Mouse (Mus musculus) embryonic facial prominence, embryonic 11.5 days (tissue): Measurements from ENCODE around the gene Gtsf1l. TPM values are rescaled to one million over a fixed set of nuclear protein-coding genes. Genes with fewer than 3 reads are reported as not detected.

Source experiments
- ATAC-seq: fragments of 200-750 bp; cut with Nextera tagmentation; replicated peaks from 2 replicates; pipeline ENCODE4 v1.8.0; 2017; ENCODE audit warnings: low read depth; ENCODE audit not compliant: insufficient number of reproducible peaks, low FRiP score, low TSS enrichment
- DNase-seq: peaks from one replicate; pipeline ENCODE4 v3.0.0-alpha.2; 2015; ENCODE audit warnings: low spot score
- H3K27ac ChIP-seq: fragments of 300-500 bp; sonication (generic); replicated peaks from 2 replicates; pipeline ENCODE4 v1.5.1; 2014; ENCODE audit warnings: mild to moderate bottlenecking, low read depth, low read length, control low read depth
- H3K27me3 ChIP-seq: fragments of 300-500 bp; sonication (generic); 2 replicates; pipeline ENCODE4 v1.6.1; 2014; ENCODE audit warnings: mild to moderate bottlenecking, low read length, moderate library complexity, mixed read lengths; ENCODE audit not compliant: control insufficient read depth, insufficient read depth
- H3K36me3 ChIP-seq: fragments of 300-500 bp; sonication (generic); replicated peaks from 2 replicates; pipeline ENCODE4 v1.6.1; 2014; ENCODE audit warnings: low read depth, mild to moderate bottlenecking, low read length, moderate library complexity, mixed read lengths; ENCODE audit not compliant: control insufficient read depth, insufficient read depth
- H3K4me1 ChIP-seq: fragments of 300-500 bp; sonication (generic); 2 replicates; pipeline ENCODE4 v1.6.1; 2014; ENCODE audit warnings: low read length, mixed read lengths; ENCODE audit not compliant: control insufficient read depth, insufficient read depth
- H3K4me2 ChIP-seq: fragments of 300-500 bp; sonication (generic); 2 replicates; pipeline ENCODE4 v1.6.1; 2014; ENCODE audit warnings: low read depth, mild to moderate bottlenecking, control low read depth, low read length, moderate library complexity
- H3K4me3 ChIP-seq: fragments of 300-500 bp; sonication (generic); 2 replicates; pipeline ENCODE4 v1.5.1; 2014; ENCODE audit warnings: low read depth, low read length, control low read depth
- H3K9ac ChIP-seq: fragments of 300-500 bp; sonication (generic); replicated peaks from 2 replicates; pipeline ENCODE4 v1.6.1; 2014; ENCODE audit warnings: mild to moderate bottlenecking, control low read depth, low read length
- H3K9me3 ChIP-seq: fragments of 300-500 bp; sonication (generic); replicated peaks from 2 replicates; pipeline ENCODE4 v1.6.1; 2016; ENCODE audit warnings: mild to moderate bottlenecking, low read length, inconsistent platforms, mixed read lengths; ENCODE audit not compliant: control insufficient read depth
- WGBS: fragments of 180-500 bp; shearing (Covaris S2); extraction: QIAGEN DNeasy Blood & Tissue Kit; methylation state at CpG from one replicate; pipeline ENCODE4 v1.1.7; 2014; 5-methylcytosine and 5-hydroxymethylcytosine counted together
- microRNA-seq: library from miRNA; unstranded; fragments of <30 nt; microRNA quantifications from one replicate; pipeline ENCODE4, GENCODE M21; 2016; ENCODE audit warnings: borderline number of aligned reads
- polyA plus RNA-seq: library from polyadenylated mRNA; unstranded; fragments of >200 nt; fragmentation: Nextera tagmentation; extraction: Ambion mirVana; gene quantifications from 2 replicates; pipeline ENCODE4 v1.2.1, GENCODE M21; 2014

The Gtsf1l gene
- polyA plus RNA-seq, 1 experiment from 2014 or later, result not detected

DNA sequence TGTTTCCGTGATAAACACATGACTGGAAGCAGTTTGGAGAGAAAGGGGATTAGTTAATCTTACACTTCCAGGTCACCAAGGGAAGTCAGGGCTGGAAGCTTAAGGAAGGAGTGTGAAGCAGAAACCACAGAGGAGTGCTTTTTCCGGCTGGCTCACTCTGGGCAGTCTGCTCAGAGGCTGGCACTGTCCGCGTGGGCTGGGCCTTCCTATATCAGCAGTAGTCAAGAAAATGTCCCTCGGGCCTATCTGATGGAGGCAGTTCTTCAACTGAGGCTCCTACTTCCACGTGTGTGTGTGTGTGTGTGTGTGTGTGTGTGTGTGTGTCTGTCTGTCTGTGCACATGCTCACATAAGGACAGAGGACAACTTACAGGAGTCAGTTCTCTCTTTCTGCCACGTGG is 47.7 kb downstream of the Gtsf1l start:
- Histone ChIP-seq H3K36me3 (peaks cover 2% of the 10 kb centered on the region), H3K9ac (no peak overlapping the region), H3K4me2 (no peak overlapping the region), H3K27ac (no peak overlapping the region), H3K9me3 (no peaks in the 10 kb centered on the region), H3K27me3 (no peaks in the 10 kb centered on the region), H3K4me3 (no peak overlapping the region), H3K4me1 (no peaks in the 10 kb centered on the region)
- DNase-seq (no peak), ATAC-seq (no peak)
- 87% methylated on average over 7 of the region's 7 CpGs for WGBS

Small RNA genes lying within 50 kb of the gene (microRNA-seq; reads per million reads assigned to microRNA genes)
- gene Gm22174 (not detected), gene Mir7003 (not detected)

Other genes starting within 250 kb of the Gtsf1l start
- 301 and 327 TPM in 2 replicates for gene Srsf6, start 156.3 kb downstream of the Gtsf1l start, polyA plus RNA-seq
- gene L3mbtl1, start 144.4 kb downstream of the Gtsf1l start, polyA plus RNA-seq, result 0.06 and 0.15 TPM in 2 replicates
- not detected in 2 replicates for gene Sgk2, start 100.5 kb downstream of the Gtsf1l start, polyA plus RNA-seq
- gene Ift52, start 70.5 kb downstream of the Gtsf1l start, polyA plus RNA-seq, result 60.4 and 61.6 TPM in 2 replicates
- gene Mybl2, start 33.2 kb downstream of the Gtsf1l start, polyA plus RNA-seq, result 25.6 TPM in 2 replicates
- 10.8 and 13.2 TPM in 2 replicates for gene Tox2, start 115.3 kb upstream of the Gtsf1l start, polyA plus RNA-seq